Mouse (Mus musculus) limb, embryonic 15.5 days (tissue): ENCODE data around the gene Rheb. TPM values are rescaled to one million over a fixed set of nuclear protein-coding genes. Genes with fewer than 3 reads are reported as not detected.

Source experiments
- ATAC-seq: fragments of 200-750 bp; cut with Nextera tagmentation; 2 replicates; pipeline ENCODE4 v1.8.0; 2017; ENCODE audit warnings: low read depth, moderate TSS enrichment; ENCODE audit not compliant: insufficient number of reproducible peaks, low FRiP score, low TSS enrichment
- H3K27ac ChIP-seq: fragments of 300-500 bp; sonication (generic); 2 replicates; pipeline ENCODE4 v1.5.1; 2015; ENCODE audit warnings: moderate library complexity, mild to moderate bottlenecking, inconsistent platforms
- H3K27me3 ChIP-seq: fragments of 300-500 bp; sonication (generic); 2 replicates; pipeline ENCODE4 v1.6.1; 2015; ENCODE audit warnings: inconsistent platforms
- H3K36me3 ChIP-seq: fragments of 300-500 bp; sonication (generic); 2 replicates; pipeline ENCODE4 v1.6.1; 2015; ENCODE audit warnings: inconsistent platforms
- H3K4me1 ChIP-seq: fragments of 300-500 bp; sonication (generic); 2 replicates; pipeline ENCODE4 v1.6.1; 2015; ENCODE audit warnings: inconsistent platforms
- H3K4me2 ChIP-seq: fragments of 300-500 bp; sonication (generic); 2 replicates; pipeline ENCODE4 v1.6.1; 2015; ENCODE audit warnings: mild to moderate bottlenecking, inconsistent platforms
- H3K4me3 ChIP-seq: fragments of 300-500 bp; sonication (generic); 2 replicates; pipeline ENCODE4 v1.5.1; 2015; ENCODE audit warnings: mild to moderate bottlenecking, inconsistent platforms
- H3K9ac ChIP-seq: fragments of 300-500 bp; sonication (generic); 2 replicates; pipeline ENCODE4 v1.6.1; 2015; ENCODE audit warnings: inconsistent platforms
- H3K9me3 ChIP-seq: fragments of 300-500 bp; sonication (generic); 2 replicates; pipeline ENCODE4 v1.6.1; 2016; ENCODE audit warnings: inconsistent platforms
- WGBS: fragments of 180-500 bp; shearing (Covaris S2); methylation state at CpG from one replicate; pipeline ENCODE4 v1.1.7; 2015; 5-methylcytosine and 5-hydroxymethylcytosine counted together
- polyA plus RNA-seq: library from polyadenylated mRNA; unstranded; fragments of >200 nt; fragmentation: Nextera tagmentation; extraction: Ambion mirVana; gene quantifications from 2 replicates; pipeline ENCODE4 v1.2.1, GENCODE M21; 2015

Gene Rheb
- polyA plus RNA-seq, 1 experiment from 2014 or later: 228 TPM

DNA sequence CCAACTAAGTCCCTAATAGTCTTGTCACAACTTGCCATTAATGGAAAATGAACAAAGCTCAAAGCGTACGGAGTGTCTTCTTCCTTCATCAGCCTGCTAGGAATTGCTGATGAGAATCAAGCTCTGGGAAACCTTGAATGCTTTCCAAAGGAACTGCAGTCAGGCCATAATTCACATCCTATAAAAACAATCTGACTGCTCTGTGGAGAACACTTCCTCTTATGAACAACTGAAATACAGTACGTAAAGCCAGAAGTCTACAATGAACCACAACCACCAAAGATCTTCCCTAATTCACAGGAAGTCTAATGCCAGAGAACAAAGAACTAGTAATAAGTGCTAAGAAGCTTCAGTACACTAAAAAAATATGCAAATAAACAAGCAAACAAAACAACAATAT is 28.5 kb downstream of the Rheb start:
- H3K27me3 ChIP-seq: no peaks in the 10 kb centered on the region
- H3K4me3 ChIP-seq: no peak overlapping the region
- peaks cover 56% of the 10 kb centered on the region for H3K36me3 ChIP-seq
- no peak overlapping the region for H3K27ac ChIP-seq
- no peaks in the 10 kb centered on the region for H3K9me3 ChIP-seq
- WGBS: 65% methylated on average over 3 of the region's 3 CpGs
- no peak for ATAC-seq
- H3K4me2 ChIP-seq: no peak overlapping the region
- 0 out of 2 replicates have a peak, but pooled peaks cover 2% of the 10 kb centered on the region for H3K4me1 ChIP-seq
- no peak overlapping the region for H3K9ac ChIP-seq

- Histone ChIP-seq H3K9me3 (no peaks in the 10 kb centered on the region), H3K4me2 (no peak overlapping the region), H3K9ac (no peak overlapping the region), H3K36me3 (peaks cover 57% of the 10 kb centered on the region), H3K4me1 (0 out of 2 replicates have a peak, but pooled peaks cover 2% of the 10 kb centered on the region), H3K27me3 (no peaks in the 10 kb centered on the region), H3K27ac (no peak overlapping the region; the same call in 1 of the 2 replicates), H3K4me3 (no peak overlapping the region)
- 52% methylated on average over 4 of the region's 4 CpGs for WGBS
- ATAC-seq: no peak
These were observed 29.4 kb downstream of the Rheb start for GRCm38 (mm10) chr5:24813005-24813404.

GRCm38 (mm10) chr5:24805222-24805621 is 37.2 kb downstream of the Rheb start:
- Histone ChIP-seq H3K4me3 (no peak overlapping the region), H3K4me1 (0 out of 2 replicates have a peak, but pooled peaks cover 2% of the 10 kb centered on the region), H3K9ac (no peak overlapping the region), H3K4me2 (no peak overlapping the region), H3K9me3 (no peaks in the 10 kb centered on the region), H3K27me3 (no peaks in the 10 kb centered on the region), H3K27ac (no peak overlapping the region), H3K36me3 (peaks cover 64% of the 10 kb centered on the region)
- no peak for ATAC-seq
- whole genome bisulfite sequencing: 79% methylated on average over 6 of the region's 6 CpGs

- 0 out of 2 replicates have a peak, but pooled peaks cover 2% of the 10 kb centered on the region for H3K4me1 ChIP-seq
- no peaks in the 10 kb centered on the region for H3K9me3 ChIP-seq
- no peak overlapping the region for H3K27ac ChIP-seq
- H3K4me2 ChIP-seq: no peak overlapping the region
- no peaks in the 10 kb centered on the region for H3K27me3 ChIP-seq
- peaks cover 62% of the 10 kb centered on the region for H3K36me3 ChIP-seq
- ATAC-seq: no peak
- H3K4me3 ChIP-seq: no peak overlapping the region
- no peak overlapping the region for H3K9ac ChIP-seq
- 87% methylated on average over 8 of the region's 8 CpGs for WGBS
These were observed 37.8 kb downstream of the Rheb start for GRCm38 (mm10) chr5:24804661-24805060.

- H3K27ac ChIP-seq: no peak overlapping the region
- ATAC-seq: no peak
- H3K36me3 ChIP-seq: peaks cover 47% of the 10 kb centered on the region
- WGBS: 54% methylated on average over 6 of the region's 6 CpGs
- H3K4me2 ChIP-seq: no peak overlapping the region
- H3K27me3 ChIP-seq: no peaks in the 10 kb centered on the region
- no peak overlapping the region for H3K9ac ChIP-seq
- H3K9me3 ChIP-seq: no peaks in the 10 kb centered on the region
- H3K4me1 ChIP-seq: peaks cover 20% of the 10 kb centered on the region
- H3K4me3 ChIP-seq: no peak overlapping the region
These were observed 40.4 kb downstream of the Rheb start for GRCm38 (mm10) chr5:24801841-24802624.

DNA sequence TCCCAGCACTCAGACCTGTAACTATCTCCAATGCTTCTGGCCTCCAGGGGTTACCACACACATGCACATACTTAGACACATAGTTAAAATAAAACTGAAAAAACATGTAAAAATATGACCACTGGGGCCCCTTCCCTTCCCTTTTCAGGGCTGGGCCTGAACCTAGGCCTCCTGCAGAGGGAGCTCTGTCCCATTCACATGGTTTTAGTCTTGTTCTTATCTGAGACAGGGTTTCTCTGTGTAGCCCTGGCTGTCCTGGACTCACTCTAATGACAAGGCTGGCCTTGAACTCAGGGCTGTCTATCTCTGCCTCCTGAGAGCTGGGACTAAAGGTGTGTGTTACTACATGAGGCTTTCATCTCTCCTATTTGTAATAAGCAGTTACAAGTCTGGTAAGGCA is 42.0 kb downstream of the Rheb start:
- H3K36me3 ChIP-seq: peaks cover 31% of the 10 kb centered on the region
- no peak overlapping the region for H3K9ac ChIP-seq
- no peaks in the 10 kb centered on the region for H3K9me3 ChIP-seq
- no peak overlapping the region for H3K4me2 ChIP-seq
- peaks cover 20% of the 10 kb centered on the region for H3K4me1 ChIP-seq
- no peak overlapping the region for H3K27ac ChIP-seq
- no peaks in the 10 kb centered on the region for H3K27me3 ChIP-seq
- ATAC-seq: no peak
- no peak overlapping the region for H3K4me3 ChIP-seq

- no peak overlapping the region for H3K9ac ChIP-seq
- H3K27ac ChIP-seq: no peak overlapping the region
- H3K4me2 ChIP-seq: no peak overlapping the region
- no peaks in the 10 kb centered on the region for H3K27me3 ChIP-seq
- peaks cover 20% of the 10 kb centered on the region for H3K4me1 ChIP-seq
- peaks cover 15% of the 10 kb centered on the region for H3K36me3 ChIP-seq
- no peak overlapping the region for H3K4me3 ChIP-seq
- no peaks in the 10 kb centered on the region for H3K9me3 ChIP-seq
- no peak for ATAC-seq
- WGBS: 65% methylated on average over 10 of the region's 10 CpGs
These were observed 43.8 kb downstream of the Rheb start for GRCm38 (mm10) chr5:24798639-24799038.

DNA sequence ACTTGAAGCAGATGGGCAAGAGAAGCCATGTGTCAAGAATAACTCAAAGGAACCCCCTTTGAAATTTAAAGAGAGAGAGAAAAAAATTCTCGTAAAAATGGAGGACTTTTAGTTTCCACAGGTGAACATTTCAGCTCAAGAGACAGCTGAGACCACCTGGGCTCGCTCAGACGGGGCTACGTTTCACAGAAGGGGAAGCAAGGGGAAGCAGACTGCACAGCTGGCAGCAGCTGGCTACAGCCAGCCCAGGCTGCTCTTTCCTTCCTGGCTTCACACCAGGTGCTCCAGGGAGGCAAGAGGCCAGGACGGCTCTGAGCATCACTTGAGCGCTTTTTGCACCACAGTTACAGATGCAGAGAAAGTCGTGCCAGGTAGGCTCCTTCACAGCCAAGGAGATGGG is 44.6 kb downstream of the Rheb start:
- H3K4me1 ChIP-seq: peaks cover 20% of the 10 kb centered on the region
- no peak overlapping the region for H3K4me2 ChIP-seq
- 15% methylated on average over 7 of the region's 7 CpGs for WGBS
- H3K27me3 ChIP-seq: no peaks in the 10 kb centered on the region
- H3K9ac ChIP-seq: no peak overlapping the region
- H3K4me3 ChIP-seq: no peak overlapping the region
- H3K9me3 ChIP-seq: no peaks in the 10 kb centered on the region
- H3K36me3 ChIP-seq: peaks cover 9% of the 10 kb centered on the region
- H3K27ac ChIP-seq: no peak overlapping the region
- 0 out of 2 replicates have a peak, but pooled peaks have one; percentile 48 for ATAC-seq

- WGBS: 72% methylated on average over 7 of the region's 7 CpGs
- no peaks in the 10 kb centered on the region for H3K36me3 ChIP-seq
These were observed 49.5 kb downstream of the Rheb start for GRCm38 (mm10) chr5:24792961-24793360.

GRCm38 (mm10) chr5:24782957-24783356 is 59.5 kb downstream of the Rheb start:
- no peak overlapping the region for H3K4me3 ChIP-seq
- no peak for ATAC-seq
- H3K9me3 ChIP-seq: no peaks in the 10 kb centered on the region
- H3K27ac ChIP-seq: no peak overlapping the region
- H3K36me3 ChIP-seq: no peaks in the 10 kb centered on the region
- H3K9ac ChIP-seq: no peak overlapping the region
- 56% methylated on average over 4 of the region's 4 CpGs for WGBS
- no peak overlapping the region for H3K4me2 ChIP-seq
- H3K27me3 ChIP-seq: 0 out of 2 replicates have a peak, but pooled peaks cover 5% of the 10 kb centered on the region
- 0 out of 2 replicates have a peak, but pooled peaks cover 4% of the 10 kb centered on the region for H3K4me1 ChIP-seq

More at GRCm38 (mm10) chr5:24792961-24793360, 49.5 kb downstream of the Rheb start:
- H3K4me2 ChIP-seq: no peak overlapping the region
- H3K27me3 ChIP-seq: no peaks in the 10 kb centered on the region
- H3K27ac ChIP-seq: no peak overlapping the region
- no peak; the same call in 1 of the 2 replicates for ATAC-seq
- no peak overlapping the region for H3K4me3 ChIP-seq
- H3K4me1 ChIP-seq: peaks cover 9% of the 10 kb centered on the region
- no peak overlapping the region for H3K9ac ChIP-seq
- H3K9me3 ChIP-seq: no peaks in the 10 kb centered on the region

- no peaks in the 10 kb centered on the region for H3K36me3 ChIP-seq
- 0 out of 2 replicates have a peak, but pooled peaks cover 5% of the 10 kb centered on the region for H3K27me3 ChIP-seq
- H3K4me2 ChIP-seq: no peak overlapping the region
- ATAC-seq: no peak
- peaks cover 7% of the 10 kb centered on the region; the same call in 1 of the 2 replicates for H3K4me1 ChIP-seq
- H3K4me3 ChIP-seq: no peak overlapping the region
- no peak overlapping the region for H3K9ac ChIP-seq
- H3K27ac ChIP-seq: no peak overlapping the region
- 31% methylated on average over 5 of the region's 5 CpGs for WGBS
- no peaks in the 10 kb centered on the region for H3K9me3 ChIP-seq
These were observed 61.4 kb downstream of the Rheb start for GRCm38 (mm10) chr5:24781048-24781447.

DNA sequence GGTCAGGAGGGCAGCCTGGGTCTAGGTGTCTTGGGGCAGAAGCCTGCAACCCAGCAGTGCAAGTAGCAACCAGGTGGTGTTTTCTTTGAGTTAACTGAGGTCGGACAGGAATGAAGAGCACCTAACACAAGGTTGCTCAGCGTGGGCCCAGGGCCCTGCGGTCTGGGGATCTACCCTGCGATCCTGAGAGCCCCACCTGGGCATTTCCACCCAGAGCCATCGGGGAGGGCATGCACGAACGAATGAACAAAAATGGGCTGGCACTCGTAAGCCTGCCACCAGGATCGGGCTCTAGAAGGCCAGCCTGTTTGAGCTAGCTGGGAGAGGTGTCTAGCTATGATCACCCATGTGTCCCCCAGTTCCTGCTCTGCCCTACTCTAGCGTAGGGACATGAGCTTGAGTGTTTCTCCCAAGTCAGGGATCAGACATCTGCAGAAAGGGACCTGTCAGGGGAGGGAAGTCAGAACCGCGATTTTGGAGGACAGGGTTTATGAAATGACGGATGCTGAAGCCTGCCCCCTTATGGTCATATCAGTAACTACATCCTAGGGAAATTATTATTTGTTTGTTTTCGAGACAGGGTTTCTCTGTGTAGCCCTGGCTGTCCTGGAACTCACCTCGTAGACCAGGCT is 62.4 kb downstream of the Rheb start:
- Histone ChIP-seq H3K36me3 (no peaks in the 10 kb centered on the region), H3K9ac (no peak overlapping the region), H3K4me3 (no peak overlapping the region), H3K4me2 (no peak overlapping the region), H3K27ac (no peak overlapping the region), H3K4me1 (peaks cover 7% of the 10 kb centered on the region; the same call in 1 of the 2 replicates), H3K27me3 (0 out of 2 replicates have a peak, but pooled peaks cover 5% of the 10 kb centered on the region), H3K9me3 (no peaks in the 10 kb centered on the region)
- ATAC-seq: no peak
- 42% methylated on average over 15 of the region's 15 CpGs for WGBS
